Mouse (Mus musculus): Measurements from ENCODE around the gene Ifne. TPM values are rescaled to one million over a fixed set of nuclear protein-coding genes. Genes with fewer than 3 reads are reported as not detected.
"Not testable (repeated sequence)": the region's sequence is repeated elsewhere in the genome, so short reads cannot be mapped to it uniquely, and the experiment has no call there.

Ifne gene
- polyA plus RNA-seq, 1 experiment from 2014 or later, result not detected

DNA sequence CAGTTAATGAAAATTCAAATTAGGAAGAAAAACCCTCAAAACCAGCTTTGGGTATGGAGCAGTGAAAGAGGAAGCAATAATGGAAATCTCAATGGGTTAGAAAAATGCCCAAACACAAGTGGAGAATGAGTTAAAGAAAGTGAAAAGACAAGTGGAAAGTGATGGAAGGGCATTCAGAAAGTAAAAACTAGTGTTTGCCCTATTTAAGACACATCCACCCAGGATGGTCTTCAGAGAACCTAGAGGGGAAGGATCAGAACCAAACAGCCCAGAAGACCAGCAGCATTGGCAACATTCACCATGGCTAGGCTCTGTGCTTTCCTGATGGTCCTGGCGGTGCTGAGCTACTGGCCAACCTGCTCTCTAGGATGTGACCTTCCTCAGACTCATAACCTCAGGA is 44.8 kb downstream of the Ifne start, which contains the start of gene Ifna5:
Gene Ifna5 (plus strand): TSS at position 301 of the 400 bp plus-strand sequence.
- 80% methylated on average over 1 of the region's 1 CpGs for WGBS
- not testable (repeated sequence) for H3K4me2 ChIP-seq; H3K9ac ChIP-seq (replicated peaks); H3K4me1 ChIP-seq (replicated peaks); ATAC-seq (ENCODE audit: insufficient number of reproducible peaks, insufficient read depth, low FRiP score, low TSS enrichment, low read depth); H3K36me3 ChIP-seq; H3K27ac ChIP-seq; H3K27me3 ChIP-seq; H3K9me3 ChIP-seq; H3K4me3 ChIP-seq (replicated peaks)

DNA sequence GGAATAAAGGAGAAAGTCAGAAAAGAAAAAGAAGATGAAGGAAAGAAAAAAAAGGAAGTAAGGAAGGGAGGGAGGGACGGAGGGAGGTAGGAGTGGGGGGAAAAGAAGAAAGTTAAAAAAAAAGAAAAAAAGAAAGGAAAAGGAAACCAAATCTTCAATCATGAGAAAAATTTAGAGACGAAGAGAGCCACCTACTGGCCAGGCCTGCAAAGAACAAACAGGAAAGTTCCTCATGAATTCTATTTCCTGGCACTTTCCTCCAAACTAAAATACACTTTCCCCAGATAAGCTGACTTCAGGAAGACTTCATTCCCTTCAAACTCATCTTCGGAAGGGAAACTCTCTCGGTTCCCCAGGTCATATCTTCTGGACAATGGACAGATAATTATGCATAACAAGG is 49.5 kb downstream of the Ifne start:
- Histone ChIP-seq H3K36me3 (no peaks in the 10 kb centered on the region), H3K4me1 (replicated peaks) (no peaks in the 10 kb centered on the region), H3K9me3 (no peaks in the 10 kb centered on the region), H3K4me2 (no peak overlapping the region), H3K27me3 (no peaks in the 10 kb centered on the region), H3K27ac (no peak overlapping the region), H3K9ac (replicated peaks) (no peak overlapping the region), H3K4me3 (replicated peaks) (no peak overlapping the region)
- no peak for ATAC-seq (ENCODE audit: insufficient number of reproducible peaks, insufficient read depth, low FRiP score, low TSS enrichment, low read depth)
- 34% methylated on average over 4 of the region's 4 CpGs for WGBS

MicroRNAs within 50 kb of the gene (microRNA counts, 519-probe panel; counts per million panel counts)
- 3,373 counts per million, percentile 18 among the panel's probes with 10 or more counts for microRNA mmu-miR-31

Small RNA genes lying within 50 kb of the gene (microRNA-seq; reads per million reads assigned to microRNA genes)
- gene Mir31, result 93.2 reads per million, percentile 50 among the genes with 10 or more reads in this experiment

Other genes starting within 250 kb of the Ifne start
- gene C87499, start 245.8 kb downstream of the Ifne start, polyA plus RNA-seq (2016; fragmentation: Nextera tagmentation; extraction: Ambion mirVana), result not detected in 2 replicates
- not detected in 2 replicates for gene Ifna13, start 235.7 kb downstream of the Ifne start, polyA plus RNA-seq (2016; fragmentation: Nextera tagmentation; extraction: Ambion mirVana)
- not detected in 2 replicates for gene Ifna16, start 203.3 kb downstream of the Ifne start, polyA plus RNA-seq (2016; fragmentation: Nextera tagmentation; extraction: Ambion mirVana)
- not detected in 2 replicates for gene Ifna2, start 196.3 kb downstream of the Ifne start, polyA plus RNA-seq (2016; fragmentation: Nextera tagmentation; extraction: Ambion mirVana)
- not detected in 2 replicates for gene Ifnab, start 188.8 kb downstream of the Ifne start, polyA plus RNA-seq (2016; fragmentation: Nextera tagmentation; extraction: Ambion mirVana)
- gene Gm26566, start 158.4 kb downstream of the Ifne start, polyA plus RNA-seq (2016; fragmentation: Nextera tagmentation; extraction: Ambion mirVana), result 1.4 and 2.8 TPM in 2 replicates
- gene Klhl9, start 157.7 kb downstream of the Ifne start, polyA plus RNA-seq (2016; fragmentation: Nextera tagmentation; extraction: Ambion mirVana), result 130 and 140 TPM in 2 replicates
- not detected in 2 replicates for gene Gm13271, start 125.3 kb downstream of the Ifne start, polyA plus RNA-seq (2016; fragmentation: Nextera tagmentation; extraction: Ambion mirVana)
- 0.41 and 0.81 TPM in 2 replicates for gene Gm13283, start 120.1 kb downstream of the Ifne start, polyA plus RNA-seq (2016; fragmentation: Nextera tagmentation; extraction: Ambion mirVana)
- gene Gm13290, start 106.4 kb downstream of the Ifne start, polyA plus RNA-seq (2016; fragmentation: Nextera tagmentation; extraction: Ambion mirVana), result 0.66 and 0.87 TPM in 2 replicates
- gene Gm13289, start 103.3 kb downstream of the Ifne start, polyA plus RNA-seq (2016; fragmentation: Nextera tagmentation; extraction: Ambion mirVana), result not detected in 2 replicates
- 0.40 TPM in 1 of 2 replicates, not detected in the other for gene Gm13272, start 100.4 kb downstream of the Ifne start, polyA plus RNA-seq (2016; fragmentation: Nextera tagmentation; extraction: Ambion mirVana)
- gene Ifnz, start 98.1 kb downstream of the Ifne start, polyA plus RNA-seq (2016; fragmentation: Nextera tagmentation; extraction: Ambion mirVana), result 0.30 and 0.32 TPM in 2 replicates
- gene Gm13276, start 94.5 kb downstream of the Ifne start, polyA plus RNA-seq (2016; fragmentation: Nextera tagmentation; extraction: Ambion mirVana), result not detected in 2 replicates
- not detected in 2 replicates for gene Gm13277, start 91.6 kb downstream of the Ifne start, polyA plus RNA-seq (2016; fragmentation: Nextera tagmentation; extraction: Ambion mirVana)
- not detected in 2 replicates for gene Gm13278, start 88.7 kb downstream of the Ifne start, polyA plus RNA-seq (2016; fragmentation: Nextera tagmentation; extraction: Ambion mirVana)
- not detected in 2 replicates for gene Gm13275, start 85.7 kb downstream of the Ifne start, polyA plus RNA-seq (2016; fragmentation: Nextera tagmentation; extraction: Ambion mirVana)
- gene Gm13279, start 82.8 kb downstream of the Ifne start, polyA plus RNA-seq (2016; fragmentation: Nextera tagmentation; extraction: Ambion mirVana), result not detected in 2 replicates
- 0.18 and 0.88 TPM in 2 replicates for gene Gm13285, start 80.5 kb downstream of the Ifne start, polyA plus RNA-seq (2016; fragmentation: Nextera tagmentation; extraction: Ambion mirVana)
- gene Gm13287, start 76.9 kb downstream of the Ifne start, polyA plus RNA-seq (2016; fragmentation: Nextera tagmentation; extraction: Ambion mirVana), result not detected in 2 replicates
- 0.08 and 0.22 TPM in 2 replicates for gene Gm13288, start 74.7 kb downstream of the Ifne start, polyA plus RNA-seq (2016; fragmentation: Nextera tagmentation; extraction: Ambion mirVana)
- gene Ifna7, start 64.0 kb downstream of the Ifne start, polyA plus RNA-seq (2016; fragmentation: Nextera tagmentation; extraction: Ambion mirVana), result not detected in 2 replicates
- gene Ifna11, start 60.2 kb downstream of the Ifne start, polyA plus RNA-seq (2016; fragmentation: Nextera tagmentation; extraction: Ambion mirVana), result not detected in 2 replicates
- not detected in 2 replicates for gene Ifna6, start 52.8 kb downstream of the Ifne start, polyA plus RNA-seq (2016; fragmentation: Nextera tagmentation; extraction: Ambion mirVana)
- gene Ifna5, start 44.7 kb downstream of the Ifne start, polyA plus RNA-seq (2016; fragmentation: Nextera tagmentation; extraction: Ambion mirVana), result not detected in 2 replicates
- gene Ifna4, start 38.3 kb downstream of the Ifne start, polyA plus RNA-seq (2016; fragmentation: Nextera tagmentation; extraction: Ambion mirVana), result not detected in 2 replicates
- not detected in 2 replicates for gene Ifna1, start 30.1 kb downstream of the Ifne start, polyA plus RNA-seq (2016; fragmentation: Nextera tagmentation; extraction: Ambion mirVana)